Mouse (Mus musculus) forebrain, postnatal 0 days (tissue): Measurements from ENCODE around the gene Defb7. TPM values are rescaled to one million over a fixed set of nuclear protein-coding genes. Genes with fewer than 3 reads are reported as not detected.

ENCODE experiments used
- ATAC-seq: fragments of 200-750 bp; cut with Nextera tagmentation; 2 replicates; pipeline ENCODE4 v1.8.0; 2017; ENCODE audit warnings: mild to moderate bottlenecking, moderate library complexity
- DNase-seq: peaks from one replicate; pipeline ENCODE4 v3.0.0-alpha.2; 2015
- H3K27ac ChIP-seq: fragments of 300-500 bp; sonication (generic); 2 replicates; pipeline ENCODE4 v1.5.1; 2014; ENCODE audit warnings: low read depth, mild to moderate bottlenecking, antibody characterized with exemption, low read length, moderate library complexity, mixed read lengths
- H3K27me3 ChIP-seq: fragments of 300-500 bp; sonication (generic); 2 replicates; pipeline ENCODE4 v1.6.1; 2014; ENCODE audit warnings: mild to moderate bottlenecking, low read length, mixed read lengths; ENCODE audit not compliant: insufficient read depth
- H3K36me3 ChIP-seq: fragments of 300-500 bp; sonication (generic); 2 replicates; pipeline ENCODE4 v1.6.1; 2014; ENCODE audit warnings: mild to moderate bottlenecking, moderate library complexity; ENCODE audit not compliant: insufficient read depth
- H3K4me1 ChIP-seq: fragments of 300-500 bp; sonication (generic); 2 replicates; pipeline ENCODE4 v1.6.1; 2014; ENCODE audit warnings: antibody characterized with exemption; ENCODE audit not compliant: insufficient read depth
- H3K4me2 ChIP-seq: fragments of 300-500 bp; sonication (generic); 2 replicates; pipeline ENCODE4 v1.6.1; 2014; ENCODE audit warnings: low read depth, mild to moderate bottlenecking, moderate library complexity
- H3K4me3 ChIP-seq: fragments of 300-500 bp; sonication (generic); 2 replicates; pipeline ENCODE4 v1.5.1; 2014; ENCODE audit warnings: low read depth, low read length, mixed read lengths
- H3K9ac ChIP-seq: fragments of 300-500 bp; sonication (generic); 2 replicates; pipeline ENCODE4 v1.6.1; 2014; ENCODE audit warnings: mild to moderate bottlenecking
- H3K9me3 ChIP-seq: fragments of 300-500 bp; sonication (generic); 2 replicates; pipeline ENCODE4 v1.6.1; 2016; ENCODE audit warnings: low read length
- CTCF ChIP-seq: sonication (generic); IDR thresholded peaks from 2 replicates; pipeline ENCODE4 v1.5.1; 2016; ENCODE audit warnings: antibody characterized with exemption, control low read depth, low read depth
- WGBS: fragments of 180-500 bp; shearing (Covaris S2); extraction: QIAGEN DNeasy Blood & Tissue Kit; methylation state at CpG from one replicate; pipeline ENCODE4 v1.1.7; 2014; 5-methylcytosine and 5-hydroxymethylcytosine counted together
- microRNA-seq, 2 experiments: library from miRNA; unstranded; fragments of <30 nt; microRNA quantifications; one replicate each; pipeline ENCODE4; 2016
- polyA plus RNA-seq: library from polyadenylated mRNA; unstranded; fragments of >200 nt; fragmentation: Nextera tagmentation; extraction: Ambion mirVana; gene quantifications from 2 replicates; pipeline ENCODE4 v1.2.1, GENCODE M21; 2015
- total RNA-seq: library from RNA; depleted of rRNA; stranded (reverse); fragments of >200 nt; gene quantifications from 2 replicates; pipeline ENCODE4 v1.2.3, GENCODE M21; 2014; rRNA removed

Gene Defb7
- not detected in 2 replicates for total RNA-seq
- not detected in 2 replicates for polyA plus RNA-seq

DNA sequence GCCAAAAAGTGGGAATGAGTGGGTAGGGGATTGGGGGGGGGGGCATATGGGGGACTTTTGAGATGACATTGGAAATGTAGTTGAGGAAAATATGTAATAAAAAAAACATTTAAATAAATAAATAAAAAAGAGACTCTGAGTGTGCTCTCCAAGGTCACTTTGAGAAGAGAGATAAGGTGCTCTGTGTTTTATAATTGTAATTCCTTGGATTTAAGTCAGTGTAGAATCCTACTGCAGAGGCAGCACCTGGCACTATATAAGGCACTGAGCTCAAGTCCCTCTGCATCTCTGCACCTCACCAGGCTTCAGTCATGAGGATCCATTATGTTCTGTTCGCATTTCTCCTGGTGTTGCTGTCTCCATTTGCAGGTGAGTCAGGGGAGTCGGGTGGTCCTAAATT, at the start of gene Defb7:
Gene Defb7, plus strand, starts transcription at position 301 of the 400 bp plus-strand sequence.
- 91% methylated on average over 2 of the region's 2 CpGs for WGBS
- Histone ChIP-seq H3K9me3 (no peaks in the 10 kb centered on the region), H3K27ac (no peak within 1 kb of the TSS), H3K9ac (no peak within 1 kb of the TSS), H3K4me1 (no peaks in the 10 kb centered on the region), H3K36me3 (no peaks in the 10 kb centered on the region), H3K4me2 (no peak within 1 kb of the TSS), H3K4me3 (no peak within 1 kb of the TSS), H3K27me3 (no peaks in the 10 kb centered on the region)
- ATAC-seq (no peak), DNase-seq (no peak)
- TF ChIP-seq CTCF: no peak

DNA sequence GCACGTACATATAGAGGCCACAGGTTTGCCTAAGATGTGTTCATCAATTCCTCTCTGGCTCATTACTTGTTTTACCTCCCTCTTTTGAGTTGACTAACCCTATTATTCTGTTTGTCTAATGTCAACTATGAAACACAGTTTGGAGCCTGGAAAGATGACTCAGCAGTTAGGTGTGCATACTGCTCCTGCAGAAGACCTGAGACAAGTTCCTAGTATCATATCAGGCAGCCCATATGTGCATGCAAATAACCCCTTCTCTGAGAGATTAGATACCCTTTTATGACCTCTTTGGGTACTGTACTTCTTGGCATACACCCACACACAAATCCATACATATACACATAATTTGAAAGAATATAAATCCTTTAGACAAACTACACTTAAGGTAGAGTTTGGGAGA, 48.5 kb upstream of the Defb7 start:
- Histone ChIP-seq H3K4me3 (no peak overlapping the region), H3K9ac (no peak overlapping the region), H3K27ac (no peak overlapping the region), H3K36me3 (no peaks in the 10 kb centered on the region), H3K4me1 (no peaks in the 10 kb centered on the region), H3K27me3 (no peaks in the 10 kb centered on the region), H3K4me2 (no peak overlapping the region), H3K9me3 (0 out of 2 replicates have a peak, but pooled peaks cover 3% of the 10 kb centered on the region)
- 86% methylated on average over 1 of the region's 1 CpGs for WGBS
- no peak for DNase-seq
- no peak for ATAC-seq
- no peak for TF ChIP-seq CTCF

DNA sequence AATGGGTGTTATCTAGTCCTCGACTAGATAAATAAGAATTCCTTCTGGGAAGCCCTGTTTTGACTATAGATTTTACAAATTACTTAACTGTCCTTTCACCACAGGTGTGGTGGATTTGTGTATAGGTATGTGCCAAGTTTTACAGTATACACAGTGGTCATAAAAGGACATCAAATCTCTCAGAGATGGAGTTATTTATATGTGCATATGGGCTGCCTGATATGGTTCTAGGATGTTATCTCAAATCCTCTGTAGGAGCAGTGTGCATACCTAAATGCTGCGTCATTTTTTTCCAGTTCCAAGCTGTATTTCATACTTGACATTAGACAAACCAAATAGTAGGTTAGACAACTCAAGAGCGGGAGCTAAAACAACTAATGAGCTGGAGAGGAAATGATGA, 33.5 kb upstream of the Defb7 start:
- Histone ChIP-seq H3K4me3 (no peak overlapping the region), H3K27me3 (no peaks in the 10 kb centered on the region), H3K36me3 (no peaks in the 10 kb centered on the region), H3K4me2 (no peak overlapping the region), H3K4me1 (no peaks in the 10 kb centered on the region), H3K27ac (no peak overlapping the region), H3K9ac (no peak overlapping the region), H3K9me3 (no peaks in the 10 kb centered on the region; the same call in 1 of the 2 replicates)
- DNase-seq: no peak
- 72% methylated on average over 3 of the region's 3 CpGs for WGBS
- no peak for TF ChIP-seq CTCF
- ATAC-seq: no peak

DNA sequence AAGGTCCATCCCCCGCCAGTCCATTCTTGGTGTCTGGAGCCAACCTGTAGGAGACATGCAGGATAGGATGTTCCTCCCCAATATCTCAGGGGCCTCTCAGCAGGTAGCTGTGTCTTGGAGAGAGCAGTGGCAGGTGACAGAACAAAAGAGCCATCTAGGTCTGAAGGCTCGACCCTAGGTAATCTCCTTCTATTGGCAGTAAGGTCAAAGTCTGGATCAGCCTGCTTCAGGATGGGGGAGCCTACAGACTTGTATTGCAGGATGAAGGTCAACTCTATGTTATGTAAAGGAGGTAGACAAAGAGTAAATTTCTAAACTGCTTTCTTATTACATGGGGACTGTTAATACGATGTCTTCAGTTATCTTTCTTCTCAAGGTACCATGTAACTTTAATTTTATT, 25.9 kb upstream of the Defb7 start:
- Histone ChIP-seq H3K9ac (no peak overlapping the region), H3K4me2 (no peak overlapping the region), H3K27me3 (no peaks in the 10 kb centered on the region), H3K27ac (no peak overlapping the region), H3K9me3 (no peaks in the 10 kb centered on the region), H3K4me3 (no peak overlapping the region), H3K36me3 (no peaks in the 10 kb centered on the region), H3K4me1 (no peaks in the 10 kb centered on the region)
- DNase-seq: no peak
- no peak for ATAC-seq
- WGBS: 81% methylated on average over 3 of the region's 3 CpGs
- TF ChIP-seq CTCF: no peak

DNA sequence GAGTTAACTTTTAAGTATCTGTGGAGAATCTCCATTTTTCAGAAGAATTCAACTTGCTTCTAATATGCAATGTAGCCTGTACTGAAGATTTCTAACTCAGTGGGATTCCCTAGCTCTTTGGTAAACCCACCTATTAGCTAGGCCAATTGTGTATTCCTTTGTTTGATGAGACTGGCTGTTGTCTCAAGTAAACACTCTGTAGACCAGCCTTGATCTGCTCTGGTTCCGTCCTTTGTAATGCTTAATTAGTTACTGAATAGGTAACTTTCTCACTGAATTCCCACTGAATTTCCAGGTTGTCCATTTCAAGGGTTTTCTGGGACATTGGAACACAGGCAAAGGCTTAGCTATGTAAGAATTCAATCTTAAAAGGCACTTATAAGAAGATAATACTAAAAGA, 5.6 kb downstream of the Defb7 start:
- no peaks in the 10 kb centered on the region for H3K27me3 ChIP-seq
- H3K27ac ChIP-seq: no peak overlapping the region
- no peak overlapping the region for H3K9ac ChIP-seq
- H3K4me3 ChIP-seq: no peak overlapping the region
- no peak for TF ChIP-seq CTCF
- 82% methylated on average over 1 of the region's 1 CpGs for WGBS
- H3K9me3 ChIP-seq: no peaks in the 10 kb centered on the region
- no peaks in the 10 kb centered on the region for H3K36me3 ChIP-seq
- DNase-seq (no peak), ATAC-seq (no peak)
- no peak overlapping the region for H3K4me2 ChIP-seq
- H3K4me1 ChIP-seq: no peaks in the 10 kb centered on the region

DNA sequence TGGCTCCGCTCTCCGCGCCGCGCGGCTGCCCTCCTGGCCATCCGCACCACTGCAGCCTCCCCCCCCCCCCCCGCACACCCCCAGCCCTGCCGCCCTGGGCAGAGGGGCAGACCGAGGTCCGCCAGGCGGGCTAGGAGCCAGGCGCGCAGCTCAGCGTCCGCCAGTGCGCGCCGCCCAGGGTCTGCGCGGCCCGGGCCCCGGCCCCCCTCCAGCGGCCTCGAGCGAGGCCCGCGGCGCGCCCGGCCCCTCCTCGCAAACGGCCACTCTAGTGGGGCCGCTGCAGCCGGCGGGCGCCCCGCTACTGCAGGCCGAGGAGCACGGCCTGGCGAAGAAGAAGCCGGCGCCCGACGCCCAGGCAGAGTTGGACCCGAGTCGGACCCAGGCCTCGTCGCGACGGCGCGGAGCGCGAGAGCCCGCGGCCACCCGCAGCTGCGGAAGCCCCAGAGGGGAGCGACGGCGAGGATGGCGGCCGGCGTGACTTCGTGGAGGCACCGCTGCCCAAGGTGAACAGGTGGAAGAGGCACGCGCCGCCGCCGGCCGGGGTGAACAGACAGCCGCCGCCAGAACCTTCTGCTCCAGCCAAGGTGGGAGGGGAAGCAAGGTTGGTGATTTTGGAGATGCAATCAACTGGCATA, 40.4 kb downstream of the Defb7 start:
- WGBS: 18% methylated on average over 67 of the region's 75 CpGs
- no peak for TF ChIP-seq CTCF
- no peak for DNase-seq

DNA sequence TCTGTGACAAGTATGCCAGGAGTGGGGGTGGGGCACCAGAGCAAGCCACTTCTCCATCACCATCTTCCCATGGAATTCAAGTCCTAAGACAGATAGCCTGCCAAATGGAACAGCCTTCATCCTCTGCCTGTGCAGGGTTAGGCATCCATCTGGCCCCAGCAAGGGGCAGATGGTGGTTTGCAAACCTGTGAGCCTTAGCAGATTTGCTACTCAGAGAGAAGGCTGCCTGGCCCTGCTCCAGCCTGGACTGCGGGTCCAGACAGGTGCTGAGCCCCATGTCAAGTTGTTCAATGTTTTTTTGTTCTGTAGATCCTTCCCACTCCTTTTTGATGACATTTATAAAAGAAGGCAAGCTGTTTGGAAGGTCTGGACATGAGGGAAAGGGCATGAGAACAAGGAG, 45.5 kb downstream of the Defb7 start:
- no peak for TF ChIP-seq CTCF
- no peaks in the 10 kb centered on the region for H3K4me1 ChIP-seq
- no peak for ATAC-seq
- no peak overlapping the region for H3K4me2 ChIP-seq
- H3K27me3 ChIP-seq: no peaks in the 10 kb centered on the region
- H3K9ac ChIP-seq: no peak overlapping the region
- no peak for DNase-seq
- no peaks in the 10 kb centered on the region for H3K9me3 ChIP-seq
- H3K36me3 ChIP-seq: no peaks in the 10 kb centered on the region
- H3K27ac ChIP-seq: no peak overlapping the region
- no peak overlapping the region for H3K4me3 ChIP-seq
- WGBS: 70% methylated on average over 1 of the region's 1 CpGs

More for the DNA sequence above, 40.4 kb downstream of the Defb7 start:
- Histone ChIP-seq H3K4me2 (peak overlapping the region; percentile 44), H3K27me3 (no peaks in the 10 kb centered on the region), H3K36me3 (no peaks in the 10 kb centered on the region), H3K9ac (no peak overlapping the region), H3K9me3 (0 out of 2 replicates have a peak, but pooled peaks cover 4% of the 10 kb centered on the region), H3K27ac (no peak overlapping the region), H3K4me3 (peak overlapping the region; percentile 22), H3K4me1 (no peaks in the 10 kb centered on the region)
- peak; percentile 36 for ATAC-seq

Small RNA genes lying within 50 kb of the gene (microRNA-seq; reads per million reads assigned to microRNA genes)
- 0 reads per million in 2 experiments for gene Gm27288
- gene Gm27852: 0 reads per million in 2 experiments

Other genes starting within 250 kb of the Defb7 start
- not detected in 2 replicates for gene Defb5, start 247.5 kb upstream of the Defb7 start, total RNA-seq
- gene Defb5, start 247.5 kb upstream of the Defb7 start, polyA plus RNA-seq: not detected in 2 replicates
- gene Defb3, start 201.7 kb upstream of the Defb7 start, total RNA-seq: not detected in 2 replicates
- gene Defb3, start 201.7 kb upstream of the Defb7 start, polyA plus RNA-seq: not detected in 2 replicates
- gene Defb8, start 47.5 kb upstream of the Defb7 start, total RNA-seq: not detected in 2 replicates
- gene Defb8, start 47.5 kb upstream of the Defb7 start, polyA plus RNA-seq: not detected in 2 replicates
- gene 4930467E23Rik, start 234.5 kb downstream of the Defb7 start, total RNA-seq: 0.08 TPM in 1 of 2 replicates, not detected in the other
- not detected in 2 replicates for gene 4930467E23Rik, start 234.5 kb downstream of the Defb7 start, polyA plus RNA-seq